Mouse (Mus musculus) fat pad, adult 2 months (tissue): Measurements from ENCODE around the gene Pax6.

ENCODE experiments used
- DNase-seq: peaks from one replicate; pipeline ENCODE4 v3.0.0-alpha.2; 2011; ENCODE audit warnings: low read depth, low spot score; ENCODE audit errors: extremely low read depth

The Pax6 gene

DNA sequence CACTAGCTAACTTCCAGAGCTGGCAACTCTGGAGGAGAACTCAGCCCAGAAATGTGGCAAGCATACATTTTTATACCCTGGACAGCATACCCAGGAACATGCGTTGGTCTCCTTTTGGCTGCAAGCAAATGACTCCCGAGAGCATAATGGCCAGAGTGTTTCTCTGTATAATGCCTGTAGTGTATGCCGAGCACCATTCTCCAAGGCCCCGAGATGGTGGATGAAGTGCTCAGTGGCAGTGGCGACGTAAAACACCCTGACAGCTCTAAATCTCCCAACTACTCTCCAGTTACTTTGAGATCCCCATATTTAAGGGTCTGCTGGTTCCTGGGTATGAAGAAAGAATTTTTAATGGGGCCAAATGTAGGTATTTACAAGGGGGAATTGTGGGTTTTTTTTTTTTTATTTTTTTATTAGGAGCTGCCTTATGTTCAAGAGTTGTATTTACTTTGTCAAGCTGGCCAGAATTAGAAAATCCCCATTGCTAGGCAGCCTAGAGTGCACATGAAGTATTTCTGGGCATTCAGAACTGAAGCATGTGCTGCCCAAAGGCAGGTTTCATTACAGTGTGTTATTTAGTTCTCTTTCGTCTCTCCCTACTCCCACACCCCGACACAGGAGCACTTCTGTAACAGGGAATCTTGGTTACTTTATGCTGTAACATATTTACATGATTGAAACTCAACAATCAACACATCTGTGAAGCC lies 46.9 kb downstream of the Pax6 start:
- peak; percentile 5 for DNase-seq

DNA sequence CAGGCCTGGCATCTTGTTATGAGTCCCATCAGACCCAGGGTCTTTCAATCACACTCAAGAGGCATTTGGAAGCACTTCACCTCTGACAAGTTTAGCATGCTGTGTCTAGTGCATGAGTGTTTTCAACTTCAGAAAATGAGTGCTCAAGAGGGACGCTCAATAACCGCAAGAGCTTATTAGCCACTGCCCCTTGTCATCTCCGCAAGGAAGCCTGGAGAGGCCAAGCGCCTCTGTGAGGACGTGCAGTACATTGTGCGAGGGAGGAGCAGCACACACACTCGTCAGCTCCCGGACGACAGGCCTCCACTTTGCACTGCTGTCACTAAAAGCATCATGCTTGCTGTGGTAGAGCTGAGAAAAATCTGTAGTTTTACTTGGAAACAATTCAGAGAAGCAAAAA lies 58.0 kb downstream of the Pax6 start:
- DNase-seq: no peak

DNA sequence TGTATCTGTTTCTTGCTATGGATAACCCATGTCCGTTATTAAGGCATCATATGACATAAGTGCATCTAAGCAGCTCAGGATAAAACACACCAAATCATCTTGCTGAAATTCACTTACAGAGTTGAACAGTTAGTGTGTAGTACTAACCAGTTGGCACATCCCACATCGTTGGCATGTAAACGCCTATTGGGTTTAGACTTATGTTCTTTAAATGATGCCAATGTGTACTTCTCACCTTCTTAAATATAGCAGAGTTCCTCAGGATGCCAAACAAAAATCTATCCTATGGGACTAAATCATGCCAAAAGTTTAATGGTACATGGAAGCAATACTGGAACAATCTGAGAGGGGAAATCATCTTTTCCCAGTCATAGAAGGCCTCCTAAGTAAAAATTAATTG lies 62.0 kb downstream of the Pax6 start:
- DNase-seq: no peak

DNA sequence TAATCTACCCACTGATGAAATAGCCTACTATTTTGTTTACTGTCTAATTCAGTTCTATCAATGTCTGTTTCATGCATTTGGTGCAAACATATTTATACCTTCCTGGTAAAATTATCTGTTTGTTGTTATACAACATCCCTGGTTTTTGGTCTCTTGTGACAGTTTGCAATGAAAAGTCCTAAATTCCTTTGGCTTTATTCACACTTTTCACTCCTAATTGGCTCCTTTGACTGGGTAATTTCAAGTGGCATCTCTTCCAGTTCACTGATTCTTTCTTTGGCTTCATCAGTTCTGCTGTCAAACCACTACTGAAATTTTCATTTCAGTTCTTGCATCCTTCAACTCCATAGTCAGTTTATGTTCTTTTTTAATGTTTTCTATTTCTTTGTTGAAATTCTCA lies 67.5 kb downstream of the Pax6 start:
- no peak for DNase-seq

DNA sequence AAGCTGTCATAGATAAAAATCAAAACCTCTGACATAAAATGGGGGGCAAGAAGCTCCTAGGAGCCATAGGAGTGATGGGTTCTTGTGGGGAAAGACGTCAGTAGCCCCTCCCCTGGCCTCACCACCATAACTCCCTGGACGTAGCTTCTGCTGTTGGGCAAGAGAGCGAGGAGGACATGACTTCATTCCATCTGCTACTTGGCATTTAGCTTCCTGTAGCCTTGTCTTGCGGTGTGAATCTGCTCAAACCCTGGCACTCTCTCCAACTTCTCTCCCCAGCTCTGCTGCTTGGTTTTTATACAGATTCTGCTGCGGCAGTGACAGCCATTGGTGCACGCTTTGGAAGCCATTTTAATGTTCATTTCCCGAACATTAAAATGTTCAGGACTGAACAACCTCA lies 78.2 kb downstream of the Pax6 start:
- no peak for DNase-seq
